Mouse (Mus musculus): ENCODE results near the gene Msantd2.

Msantd2 gene

DNA sequence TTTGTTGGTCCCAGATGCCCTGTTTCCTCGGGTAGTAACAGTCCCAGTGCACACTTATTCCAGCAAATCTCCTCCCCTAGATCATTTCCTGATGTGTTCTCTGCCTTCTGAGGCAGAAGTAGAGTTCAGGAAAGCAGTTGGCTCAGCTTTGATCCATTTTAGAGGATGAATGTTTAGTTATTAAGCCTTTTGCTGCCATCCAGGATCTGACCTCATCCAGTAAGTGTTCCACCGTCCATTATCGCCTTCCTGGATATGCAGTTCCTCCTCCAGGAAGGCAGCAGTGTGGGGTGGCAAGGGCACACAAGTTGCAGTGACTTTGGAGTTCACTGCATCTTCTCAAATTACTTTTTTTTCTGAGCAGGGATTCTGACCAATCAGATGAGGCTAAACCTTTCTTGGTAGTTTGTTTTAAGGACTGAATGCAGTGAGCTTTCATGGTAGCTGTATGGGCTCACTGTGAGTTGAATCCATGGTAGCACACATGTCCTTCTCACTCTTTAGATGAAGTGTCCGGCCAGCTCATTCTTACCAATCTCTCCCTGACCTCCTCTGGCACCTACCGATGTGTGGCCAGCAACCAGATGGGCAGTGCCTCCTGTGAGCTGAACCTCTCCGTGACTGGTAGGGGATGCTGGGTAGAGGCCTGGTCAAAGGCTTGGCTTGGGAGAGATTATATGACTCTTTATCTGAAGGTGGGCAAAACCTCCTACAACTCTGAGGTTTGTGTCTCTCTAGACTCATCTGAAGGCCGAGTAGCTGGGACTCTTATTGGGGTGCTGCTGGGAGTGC is 52.9 kb downstream of the Msantd2 start:
- no peak for DNase-seq (ENCODE audit: low spot score)

DNA sequence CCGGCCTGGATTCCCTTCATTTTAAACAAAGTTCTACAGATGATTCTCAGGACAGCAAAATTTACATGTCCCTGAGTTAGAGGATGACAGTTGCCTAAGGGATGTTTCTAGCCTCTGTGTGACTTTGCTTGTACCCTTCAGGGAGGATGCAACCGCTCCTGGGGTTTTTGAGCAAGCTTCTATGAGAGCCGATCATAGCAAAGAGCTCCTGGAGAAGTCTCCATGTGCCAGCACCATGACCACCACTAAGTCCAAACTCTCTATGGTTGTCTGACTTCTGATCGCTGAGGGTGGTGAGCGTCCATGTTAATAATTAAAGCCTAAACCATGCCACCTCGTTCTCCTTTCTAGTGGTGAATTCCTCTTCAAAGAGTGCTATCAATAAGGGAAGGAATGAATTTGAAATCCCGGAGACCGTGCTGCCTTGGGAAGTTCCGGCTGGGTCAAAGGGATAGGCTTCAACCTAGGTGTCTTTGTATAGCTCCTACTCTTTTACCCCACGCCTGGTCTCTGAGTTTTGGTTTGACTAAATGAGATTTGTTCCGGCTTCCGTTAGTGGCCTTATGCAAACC is 54.8 kb downstream of the Msantd2 start:
- DNase-seq (ENCODE audit: low spot score), result no peak

DNA sequence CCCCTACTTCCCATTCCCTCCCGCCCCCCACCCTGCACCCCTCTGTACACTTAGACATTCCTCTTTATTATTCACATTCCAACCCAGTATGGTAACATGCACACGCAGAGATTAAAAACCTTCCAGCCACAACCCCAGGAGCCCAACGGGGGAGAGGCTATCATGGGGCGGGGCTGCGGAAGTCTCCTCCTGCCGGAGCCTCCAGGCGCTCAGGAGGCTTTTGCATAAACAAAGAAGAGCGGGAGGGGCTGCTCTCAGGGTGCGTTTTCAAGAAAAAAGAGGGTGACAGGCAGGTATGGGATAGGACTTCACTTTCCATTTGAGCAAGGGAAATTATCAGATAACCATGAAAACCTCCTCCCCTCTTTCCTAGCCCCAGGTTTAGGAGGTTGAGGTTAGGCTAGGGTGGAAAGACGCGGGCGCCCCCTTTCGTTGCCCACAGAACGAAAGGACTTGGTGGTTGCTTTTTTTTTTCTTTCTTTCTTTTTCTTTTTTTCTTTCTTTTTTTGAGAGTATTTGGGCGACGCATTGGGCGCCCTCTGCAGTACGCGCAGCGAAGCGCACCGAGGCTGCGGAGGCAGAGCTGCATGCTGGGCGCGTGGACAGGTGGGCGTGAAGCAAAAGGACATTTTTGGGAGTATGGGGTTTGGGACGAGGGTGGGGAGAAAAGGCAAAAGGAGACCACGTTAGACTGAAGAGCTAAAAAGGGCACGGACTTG is 55.5 kb downstream of the Msantd2 start:
- DNase-seq (ENCODE audit: low spot score), result peak; percentile 73

DNA sequence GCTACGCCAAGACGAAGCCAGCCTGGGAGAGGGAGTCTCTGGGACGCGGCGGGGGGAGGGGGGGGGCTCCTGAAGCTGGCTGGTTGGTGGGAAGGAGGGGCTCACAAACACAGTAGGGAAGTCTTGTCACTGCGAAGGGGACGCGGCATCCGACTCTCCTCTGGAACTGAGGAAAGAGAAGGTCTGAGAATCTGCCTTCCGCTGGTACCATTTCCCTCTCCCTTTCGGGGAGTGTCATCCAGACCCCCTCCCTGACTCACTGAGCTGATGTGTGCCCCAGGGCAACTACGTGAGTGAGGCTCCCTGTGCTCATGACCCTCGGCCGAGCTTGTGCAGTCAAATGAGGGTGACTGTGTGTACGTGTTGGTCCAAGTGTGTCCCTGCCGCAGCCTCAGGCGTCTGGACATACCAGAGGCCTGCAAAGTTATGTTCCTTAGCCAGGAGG is 56.1 kb downstream of the Msantd2 start:
- DNase-seq (ENCODE audit: low spot score), result no peak

DNA sequence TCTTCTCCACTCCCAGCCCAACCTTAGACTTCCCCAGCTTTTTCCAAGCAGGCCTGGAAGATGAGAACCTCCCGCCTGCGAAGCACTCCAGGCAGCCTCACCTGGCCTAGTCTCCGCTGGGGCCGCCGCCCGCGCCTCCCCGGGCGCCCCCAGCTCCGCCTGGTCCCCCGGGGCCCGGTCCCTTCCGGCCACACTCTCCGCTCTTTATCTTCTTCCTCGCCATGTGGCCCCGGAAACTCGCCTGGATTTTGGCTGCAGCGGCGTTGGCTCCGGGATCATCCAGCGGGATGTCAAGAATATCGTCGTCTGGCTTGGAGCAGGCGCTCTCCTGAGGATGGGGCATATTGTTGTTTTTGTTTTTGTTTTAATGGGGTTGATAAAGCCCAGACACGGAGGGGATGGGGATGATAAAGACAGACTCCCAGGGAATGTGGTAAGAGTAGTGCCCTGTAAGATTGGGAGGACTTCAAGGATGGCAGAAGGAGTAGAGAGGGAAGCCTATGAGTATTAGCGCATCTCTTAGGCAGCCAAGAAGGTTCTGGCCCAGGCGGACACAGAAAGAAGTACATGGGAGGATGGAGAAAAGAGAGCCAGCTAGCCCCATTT is 56.8 kb downstream of the Msantd2 start:
- DNase-seq (ENCODE audit: low spot score), result no peak

DNA sequence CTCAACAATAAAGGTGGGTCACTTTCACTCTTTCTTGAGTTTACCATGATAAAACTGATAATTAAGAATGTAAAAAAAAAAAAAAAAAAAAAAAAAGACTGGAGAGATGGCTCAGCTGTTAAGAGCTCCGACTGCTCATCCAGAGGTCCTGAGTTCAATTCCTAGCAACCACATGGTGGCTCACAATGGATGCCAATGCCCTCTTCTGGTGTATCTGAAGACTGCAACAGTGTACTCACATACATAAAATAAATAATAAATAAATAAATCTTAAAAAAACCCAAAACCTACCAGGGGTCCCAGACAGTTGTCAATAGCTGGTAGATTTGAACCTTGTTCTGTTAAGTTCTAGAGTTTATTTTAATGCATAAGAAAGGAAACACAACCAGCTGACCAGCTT is 57.8 kb downstream of the Msantd2 start:
- DNase-seq (ENCODE audit: low spot score), result no peak

DNA sequence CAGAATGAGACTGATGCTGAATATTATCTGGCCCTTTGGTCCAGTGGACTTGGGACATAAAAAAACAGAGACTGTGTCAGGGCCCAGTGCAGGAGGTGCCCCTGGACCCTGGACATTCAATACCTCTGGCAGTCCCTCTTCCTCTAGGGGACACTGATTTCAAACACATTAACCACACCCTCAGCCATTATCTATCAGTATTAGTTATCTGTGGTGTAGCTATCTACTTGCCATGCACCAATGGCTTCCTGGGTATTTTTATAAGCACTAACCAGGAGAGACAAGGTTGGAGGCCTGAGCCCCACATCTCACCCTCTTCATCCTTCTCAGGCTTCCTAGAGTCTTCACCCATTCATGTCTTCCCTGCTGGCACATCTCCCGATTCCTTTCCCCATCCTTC is 61.3 kb downstream of the Msantd2 start:
- no peak for DNase-seq (ENCODE audit: low spot score)

DNA sequence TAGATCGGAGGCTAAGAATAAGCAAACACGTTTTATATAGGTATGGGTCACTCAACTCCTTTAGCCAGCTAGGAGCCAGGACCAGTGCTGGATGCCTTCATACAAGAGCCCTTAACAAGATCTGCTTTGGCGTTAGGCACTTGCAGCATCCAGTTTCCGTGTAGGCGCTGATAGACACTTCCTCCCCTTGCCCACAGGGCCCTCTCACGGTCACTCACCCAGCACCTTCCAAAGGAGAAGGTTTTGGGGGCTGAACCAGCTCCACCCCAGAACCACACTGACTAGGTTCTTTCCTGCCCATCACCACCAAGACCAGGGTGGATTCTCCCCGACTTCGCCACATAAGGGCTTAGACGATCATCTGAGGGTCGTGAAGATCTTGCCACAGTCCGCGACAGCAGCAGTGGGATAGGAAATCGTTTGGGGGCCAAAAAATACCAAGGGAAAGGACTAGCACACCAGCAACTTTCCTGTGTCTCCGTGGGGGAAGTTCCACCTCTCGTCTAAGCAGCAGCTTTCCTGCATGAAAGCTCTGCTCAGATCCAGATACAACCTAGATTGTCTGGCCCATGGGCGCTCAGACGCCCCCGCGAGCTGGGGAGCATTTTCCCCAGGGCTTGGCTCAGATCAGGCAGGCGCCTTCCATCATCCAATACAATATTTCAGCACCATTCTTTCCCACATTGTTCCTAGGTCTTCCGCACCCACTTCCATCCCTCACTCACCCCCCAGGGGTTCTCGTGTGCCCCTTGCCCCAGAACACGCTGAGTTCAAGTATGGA is 62.8 kb downstream of the Msantd2 start:
- DNase-seq (ENCODE audit: low spot score), result no peak

DNA sequence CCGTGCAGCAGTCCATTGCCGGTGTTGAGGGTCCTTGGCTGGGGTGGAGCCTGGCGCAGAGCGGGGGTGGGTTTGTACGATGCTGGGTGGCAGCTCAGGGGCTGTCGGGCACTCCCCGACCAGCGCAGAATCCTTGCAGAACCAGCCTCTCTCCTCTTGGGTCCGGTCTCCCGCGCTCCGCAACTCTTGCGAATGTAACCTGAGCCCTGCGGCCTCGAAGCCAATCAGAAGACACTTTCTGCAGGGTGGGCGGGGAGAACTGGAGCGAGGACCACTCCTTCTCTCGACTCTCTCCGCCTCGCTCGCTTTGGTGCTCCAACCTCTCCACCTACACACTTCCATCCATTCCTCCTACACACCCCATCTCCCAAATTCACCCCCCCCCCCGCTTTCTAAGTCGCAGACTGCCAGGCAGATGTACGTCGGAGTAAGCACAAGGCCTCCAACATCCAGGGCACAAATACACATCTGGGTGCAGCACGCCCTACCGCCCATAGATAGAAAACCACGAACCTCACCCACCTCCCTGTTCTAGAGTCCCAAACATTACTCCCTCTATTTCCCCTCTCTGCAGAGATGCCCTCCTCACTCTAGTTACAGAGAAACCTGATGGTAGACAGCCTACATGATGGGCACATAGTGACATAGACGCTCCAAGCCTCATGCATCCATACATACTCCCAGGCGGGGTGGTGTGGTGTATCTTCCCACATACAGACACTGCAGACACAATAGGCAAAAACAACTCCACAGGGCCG is 63.6 kb downstream of the Msantd2 start, which contains the start of gene Nrgn:
Gene Nrgn, minus strand, starts transcription at position 369 of the 758 bp plus-strand sequence.
- DNase-seq (ENCODE audit: low spot score), result peak; percentile 88

DNA sequence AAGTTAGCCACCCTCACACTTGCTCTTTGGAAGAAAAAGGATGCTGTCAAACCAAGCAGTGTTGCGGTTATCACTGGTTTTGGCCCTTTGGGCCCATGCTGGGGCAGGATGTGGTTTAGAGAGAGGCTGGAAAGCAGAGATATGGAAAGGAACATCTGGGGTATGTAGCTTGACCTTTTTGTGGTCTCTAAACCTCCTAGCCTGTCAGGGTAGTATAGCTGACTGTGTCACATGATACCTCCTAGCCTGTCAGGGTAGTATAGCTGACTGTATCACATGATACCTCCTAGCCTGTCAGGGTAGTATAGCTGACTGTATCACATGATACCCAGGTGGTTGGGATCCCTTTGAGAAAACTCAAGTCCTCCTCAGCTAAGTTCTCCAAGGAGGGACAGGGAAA is 65.2 kb downstream of the Msantd2 start:
- DNase-seq (ENCODE audit: low spot score), result no peak

DNA sequence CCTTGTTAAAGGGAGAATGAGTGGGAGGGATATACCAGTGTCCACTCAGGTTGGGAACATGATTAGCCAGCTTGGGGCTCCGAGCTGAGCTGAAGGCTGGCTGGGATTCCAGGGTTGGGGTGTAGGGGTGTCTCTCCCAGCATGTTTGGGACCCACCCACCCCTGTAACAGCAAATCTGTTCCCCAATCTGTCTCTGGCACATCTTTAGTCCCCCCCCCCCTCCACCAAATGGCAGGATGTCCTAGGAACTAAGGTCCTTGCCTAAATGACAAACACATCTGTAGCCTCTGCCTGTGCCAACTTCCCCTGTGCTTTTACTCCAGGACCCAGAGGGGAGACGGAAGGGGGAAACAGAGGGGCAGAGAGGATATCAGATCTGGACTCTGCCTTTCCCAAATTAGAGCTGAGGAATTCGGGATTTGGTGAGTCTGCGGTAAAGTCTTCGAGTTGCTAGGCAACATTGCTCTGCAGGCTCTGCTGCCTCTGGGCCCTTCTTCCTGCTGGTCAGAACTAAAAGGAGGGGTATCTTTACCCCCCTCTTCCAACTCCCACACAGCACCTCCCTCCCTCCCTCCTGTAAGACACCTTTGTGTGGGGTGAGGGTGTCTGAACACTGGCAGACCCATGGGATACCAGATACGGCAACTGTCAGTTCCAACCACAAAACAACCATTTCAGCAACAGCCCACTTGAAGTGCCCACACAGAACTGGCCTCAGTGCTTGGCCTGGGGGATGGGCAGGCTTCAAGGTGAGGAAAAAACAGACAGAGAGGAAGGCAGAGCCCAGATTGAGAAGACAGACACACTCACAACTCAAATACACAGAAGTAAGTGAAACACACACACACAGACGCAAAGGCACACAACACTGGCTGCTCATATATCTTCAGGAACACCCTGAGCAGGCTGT is 66.0 kb downstream of the Msantd2 start, which contains the start of gene Siae:
Gene Siae, plus strand, starts transcription at position 861 of the 911 bp plus-strand sequence.
- no peak for DNase-seq (ENCODE audit: low spot score)

DNA sequence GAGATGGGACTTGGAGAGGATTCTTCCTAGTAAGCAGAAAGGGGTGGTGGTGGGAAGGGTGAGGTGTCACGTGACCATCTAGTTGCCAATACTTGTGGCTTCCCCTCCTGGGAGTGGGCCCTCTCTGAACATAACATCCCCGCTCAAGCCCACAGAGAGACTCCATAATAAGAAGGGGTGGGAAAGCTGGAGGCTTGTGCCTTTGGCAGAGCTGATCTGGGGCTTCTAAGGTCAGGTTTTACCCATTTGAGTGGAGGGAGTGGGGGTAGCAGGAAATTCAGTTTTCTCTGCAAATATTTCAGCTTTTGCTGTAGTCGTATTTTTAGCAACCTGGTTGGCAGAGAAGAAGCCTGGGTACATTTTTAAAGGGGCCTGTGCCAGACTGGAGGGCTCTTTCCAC is 67.2 kb downstream of the Msantd2 start:
- DNase-seq (ENCODE audit: low spot score), result no peak

DNA sequence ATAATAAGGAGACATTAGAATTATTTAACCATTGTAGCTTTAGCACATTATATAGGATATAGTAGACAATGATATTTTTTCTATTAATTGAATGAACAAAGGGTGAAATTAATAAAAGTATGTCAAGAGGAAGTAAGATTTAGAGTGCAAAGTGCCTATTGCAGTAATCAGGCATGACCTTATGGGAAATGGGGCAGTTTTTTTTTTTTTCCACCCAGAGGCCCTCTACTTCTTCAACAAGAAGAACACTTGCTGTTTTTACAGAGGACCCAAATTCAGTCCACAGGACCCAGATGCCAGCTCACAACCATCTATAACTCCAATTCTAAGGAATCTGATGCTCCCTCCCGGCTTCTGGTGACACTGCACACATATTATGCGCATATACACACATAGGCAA is 71.5 kb downstream of the Msantd2 start:
- DNase-seq (ENCODE audit: low spot score), result no peak

DNA sequence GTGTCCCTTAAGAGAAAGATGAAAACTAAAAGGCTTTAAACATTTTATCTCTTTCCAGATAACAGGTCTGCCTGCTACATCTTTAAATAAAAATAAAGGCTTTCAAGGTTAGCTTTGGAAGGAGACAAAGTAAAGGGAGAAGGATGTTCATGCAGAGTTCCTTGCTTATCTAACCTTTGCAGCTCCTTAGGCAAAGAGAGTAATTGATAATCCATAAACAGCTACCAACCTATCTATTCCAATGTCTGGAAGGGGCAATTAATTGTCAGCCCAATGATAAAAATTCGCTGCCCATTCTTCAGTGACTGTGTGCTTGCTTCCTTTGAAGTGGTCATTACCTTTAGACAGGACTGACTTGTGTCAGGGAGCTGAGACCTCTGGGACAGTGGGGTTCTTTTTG is 74.7 kb downstream of the Msantd2 start:
- DNase-seq (ENCODE audit: low spot score), result no peak

DNA sequence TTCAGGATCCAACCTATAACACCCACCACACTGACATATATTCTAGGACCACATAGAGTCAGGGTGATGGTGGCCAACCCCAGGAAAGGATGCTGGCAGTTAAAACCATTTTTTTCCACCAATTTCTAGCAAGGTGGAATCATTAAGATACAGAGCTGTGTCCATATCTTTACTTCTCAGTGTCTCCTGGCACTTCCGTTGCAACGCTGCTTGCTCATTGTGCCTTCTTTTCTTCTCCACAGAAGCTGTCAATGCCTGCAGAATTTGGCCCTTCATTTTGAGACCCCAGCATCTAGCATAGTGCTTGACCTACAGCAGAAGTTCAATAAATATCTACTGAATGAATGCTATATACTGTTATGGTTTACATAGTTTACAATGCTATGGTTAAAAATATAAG is 77.9 kb downstream of the Msantd2 start:
- no peak for DNase-seq (ENCODE audit: low spot score)

DNA sequence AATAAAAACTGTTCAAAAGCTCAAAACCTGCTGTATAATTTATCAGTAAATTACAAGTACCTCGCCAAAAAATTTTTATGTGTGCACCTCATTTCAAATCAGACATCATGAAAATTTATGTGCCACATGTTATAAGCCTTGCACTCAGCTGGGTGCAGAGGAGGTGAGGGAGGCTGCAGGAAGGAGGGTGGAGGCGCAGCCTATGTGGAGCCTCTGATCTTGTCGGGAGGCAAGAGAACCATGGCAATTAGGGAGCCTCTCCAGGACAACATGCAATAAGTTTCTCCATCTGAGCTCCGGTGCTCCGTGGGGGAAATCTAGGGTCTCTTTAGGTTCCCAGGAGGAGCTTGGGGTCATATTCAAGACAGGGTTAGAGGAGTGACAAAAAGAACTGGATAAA is 78.3 kb downstream of the Msantd2 start:
- no peak for DNase-seq (ENCODE audit: low spot score)

DNA sequence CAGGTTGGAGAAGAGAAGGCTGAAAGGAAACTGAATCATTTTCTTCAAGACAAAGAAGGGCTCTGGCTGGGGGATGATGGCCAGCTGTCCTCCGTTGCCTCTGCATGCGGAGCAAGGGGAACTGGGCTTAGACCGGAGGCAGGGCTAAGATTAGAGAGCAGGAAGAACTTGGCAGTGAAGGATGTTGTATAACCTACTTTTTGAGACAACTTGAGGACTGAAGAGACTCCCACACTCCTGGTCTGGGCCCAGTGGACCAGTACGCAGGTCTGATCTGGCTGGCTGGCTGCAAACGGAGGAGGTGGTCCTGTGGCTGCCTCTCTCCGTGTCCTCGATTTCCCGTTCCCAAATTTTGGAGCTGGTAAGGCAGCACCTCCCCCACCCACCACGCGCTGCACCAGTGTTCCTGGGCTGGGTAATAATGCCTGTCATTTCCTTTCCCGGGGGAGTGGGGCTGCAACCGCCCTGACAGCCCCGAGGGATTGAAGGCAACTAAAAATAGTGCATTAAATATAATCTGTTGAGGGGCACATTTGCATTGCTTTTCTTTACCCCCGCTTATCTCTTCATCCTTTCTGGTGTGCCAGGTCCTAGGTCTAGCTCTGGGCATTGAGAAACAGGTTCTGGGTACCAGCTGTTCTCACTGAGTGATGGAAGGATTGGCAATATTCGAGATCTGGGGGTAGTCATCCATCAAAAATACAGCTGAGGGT is 78.9 kb downstream of the Msantd2 start:
- DNase-seq (ENCODE audit: low spot score), result no peak

DNA sequence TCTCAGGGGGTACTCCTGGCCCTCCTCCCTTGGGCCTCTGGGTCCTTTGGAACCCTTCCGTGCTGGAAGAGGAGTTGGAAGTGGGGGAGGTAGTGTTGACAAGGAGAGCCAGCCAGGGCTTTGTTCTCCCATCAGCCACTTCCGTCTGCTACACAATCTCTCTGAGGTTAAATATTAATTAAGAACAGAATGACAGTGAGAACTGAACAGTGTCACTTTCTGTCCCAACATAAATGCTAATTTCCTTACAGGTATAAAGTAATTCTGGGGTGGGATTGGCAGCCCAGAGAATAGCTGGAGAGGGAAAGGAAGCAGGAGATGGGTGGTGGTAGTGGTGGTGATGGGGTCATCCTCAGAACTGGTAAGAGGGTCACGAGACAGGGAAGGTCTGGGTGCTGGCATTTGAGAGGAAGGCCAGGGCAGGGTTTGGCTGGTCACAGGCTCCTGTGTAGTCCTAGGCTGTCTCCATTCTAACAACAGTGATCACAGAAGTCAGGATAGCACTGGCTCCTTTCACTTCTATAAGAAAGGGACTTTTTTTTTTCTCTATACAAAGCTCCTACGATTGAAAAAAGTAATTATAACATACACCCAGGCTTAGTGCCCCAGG is 79.6 kb downstream of the Msantd2 start:
- DNase-seq (ENCODE audit: low spot score), result no peak

Data from urinary bladder, postnatal 14 days (tissue).